Mouse (Mus musculus): ENCODE results near the gene Bcl9. TPM values are rescaled to one million over a fixed set of nuclear protein-coding genes. Genes with fewer than 3 reads are reported as not detected.
A peak's percentile ranks its signal among the peaks of the same experiment; 100 is the strongest.

Bcl9 gene
- total and polyA plus RNA-seq, 3 experiments: 1.1 to 13.5 (median 3.3) TPM

DNA sequence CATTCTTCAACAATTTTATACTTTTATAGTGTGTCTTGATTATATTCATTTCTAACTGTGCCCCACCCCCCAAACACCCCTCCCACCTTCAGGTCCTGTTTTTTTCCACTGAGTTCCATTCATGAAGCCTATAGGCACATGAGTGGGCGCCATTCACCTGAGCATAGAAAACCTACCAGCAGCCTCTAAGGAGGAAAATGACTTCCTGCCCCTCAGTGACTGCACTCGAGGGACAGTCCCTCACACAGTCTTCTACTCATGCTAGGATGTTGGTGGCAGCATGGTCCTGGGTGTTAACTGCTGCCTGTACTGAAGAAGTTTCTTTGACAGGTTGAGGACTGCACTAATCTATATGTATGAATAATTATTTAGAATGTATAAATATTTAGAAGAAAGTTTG is 30.1 kb upstream of the Bcl9 start:
- H3K9me3 ChIP-seq (replicated peaks; ENCODE audit: low read length): peaks cover 9% of the 10 kb centered on the region
- dilution Hi-C loops (cut with MboI; ENCODE audit: extremely low pct_ligation_motif_present, extremely low pct_unique_long_range_greater_than_20kb, low sequenced_read_pairs): no loop called here
- H3K27me3 ChIP-seq (replicated peaks): no peaks in the 10 kb centered on the region
- no peaks in the 10 kb centered on the region for H3K79me2 ChIP-seq (replicated peaks; ENCODE audit: control insufficient read depth, extremely low read depth, insufficient read depth, poor library complexity, severe bottlenecking)
- peak; percentile 52 for DNase-seq (ENCODE audit: extremely low read depth)
- in situ Hi-C loops (cut with MboI; ENCODE audit: low pct_ligation_motif_present, low pct_unique_long_range_greater_than_20kb, low sequenced_read_pairs): loop anchor here (25.0 kb wide), 1 partner anchor 391 kb away; the partner anchor contains the start of gene Gja8
- H3K4me1 ChIP-seq (ENCODE audit: control insufficient read depth in 1 of 2, insufficient read depth in 2 of 2): no peaks in the 10 kb centered on the region
- H3K9ac ChIP-seq (ENCODE audit: insufficient read depth, low read depth): no peak overlapping the region
- H3K4me3 ChIP-seq (replicated peaks in 1 of 3; ENCODE audit: low read depth in 2 of 3, low read length in 2 of 3, poor library complexity in 1 of 3): no peak overlapping the region
- no peaks in the 10 kb centered on the region for H3K36me3 ChIP-seq (replicated peaks in 1 of 2; ENCODE audit: control insufficient read depth in 1 of 2, insufficient read depth in 1 of 2, low read length in 1 of 2)
- H3K27ac ChIP-seq (ENCODE audit: insufficient read depth, low read depth): no peak overlapping the region
- TF ChIP-seq NRF1 (IDR thresholded peaks at IDR 0.05; ENCODE audit: low read depth, low read length) (no peak), BHLHE40 (IDR thresholded peaks at IDR 0.05; ENCODE audit: low read depth, low read length) (no peak), MEF2A (IDR thresholded peaks at IDR 0.05; ENCODE audit: borderline replicate concordance, low read depth, low read length) (no peak), KAT2A (IDR thresholded peaks at IDR 0.05; ENCODE audit: insufficient replicate concordance, low read length) (no peak), MXI1 (IDR thresholded peaks at IDR 0.05; ENCODE audit: low read depth, low read length) (no peak), USF1 (IDR thresholded peaks at IDR 0.05; ENCODE audit: low read depth, low read length) (no peak)
- no peak overlapping the region for H3K4me2 ChIP-seq (ENCODE audit: insufficient read depth, low read depth, poor library complexity, severe bottlenecking)

DNA sequence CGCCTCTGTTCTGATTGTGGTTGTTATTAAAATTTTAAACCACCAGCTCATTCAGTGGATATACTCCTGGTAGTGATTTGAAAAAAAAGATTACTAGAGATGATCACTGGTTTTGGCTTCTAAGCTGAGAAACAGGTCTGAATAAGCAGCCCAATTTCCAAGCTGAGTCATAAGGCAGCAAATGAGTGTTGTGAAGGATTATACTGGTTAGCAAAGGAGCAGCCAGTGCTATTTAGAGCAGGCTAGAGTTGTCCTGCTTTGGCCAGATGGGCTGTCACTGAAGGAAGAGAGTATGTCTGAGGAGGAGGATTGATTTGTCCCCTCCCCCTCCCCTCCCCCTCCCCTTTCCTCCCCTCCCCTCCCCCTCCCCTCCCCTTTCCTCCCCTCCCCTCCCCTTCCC is 29.6 kb upstream of the Bcl9 start:
- in situ Hi-C loops (cut with MboI; ENCODE audit: low pct_ligation_motif_present, low pct_unique_long_range_greater_than_20kb, low sequenced_read_pairs): loop anchor here (25.0 kb wide), 1 partner anchor 390 kb away; the partner anchor contains the start of gene Gja8
- no peak overlapping the region for H3K27ac ChIP-seq (ENCODE audit: insufficient read depth, low read depth)
- dilution Hi-C loops (cut with MboI; ENCODE audit: extremely low pct_ligation_motif_present, extremely low pct_unique_long_range_greater_than_20kb, low sequenced_read_pairs): no loop called here

More for the DNA sequence above, 29.6 kb upstream of the Bcl9 start:
- H3K36me3 ChIP-seq (replicated peaks in 1 of 2; ENCODE audit: control insufficient read depth in 1 of 2, insufficient read depth in 1 of 2, low read length in 1 of 2): no peaks in the 10 kb centered on the region
- no peaks in the 10 kb centered on the region for H3K4me1 ChIP-seq (ENCODE audit: control insufficient read depth in 1 of 2, insufficient read depth in 2 of 2)
- H3K9ac ChIP-seq (ENCODE audit: insufficient read depth, low read depth): no peak overlapping the region
- H3K4me2 ChIP-seq (ENCODE audit: insufficient read depth, low read depth, poor library complexity, severe bottlenecking): no peak overlapping the region
- TF ChIP-seq RAD21 (IDR thresholded peaks at IDR 0.05; ENCODE audit: low read depth, low read length): no peak
- no peak for TF ChIP-seq TBP (conservative IDR thresholded peaks at IDR 0.05; ENCODE audit: low read depth, low read length)
- no peak for TF ChIP-seq ZKSCAN1 (IDR thresholded peaks at IDR 0.05; ENCODE audit: borderline replicate concordance, low read depth, low read length)
- TF ChIP-seq POLR2A (IDR thresholded peaks at IDR 0.05; ENCODE audit: low read depth, low read length): no peak
- TF ChIP-seq MYC (IDR thresholded peaks at IDR 0.05; ENCODE audit: low read depth, low read length): no peak
- TF ChIP-seq KAT2A (IDR thresholded peaks at IDR 0.05; ENCODE audit: insufficient replicate concordance, low read length): no peak
- TF ChIP-seq POLR2AphosphoS2 (IDR thresholded peaks at IDR 0.05; ENCODE audit: low read depth, low read length): no peak
- no peak for TF ChIP-seq CTCF (conservative IDR thresholded peaks at IDR 0.05 in 1 of 2, IDR thresholded peaks at IDR 0.05 in 1 of 2; ENCODE audit: low read depth in 2 of 2, low read length in 2 of 2)
- TF ChIP-seq JUN (IDR thresholded peaks at IDR 0.05; ENCODE audit: insufficient read depth, low read depth, low read length): no peak
- no peak for TF ChIP-seq BHLHE40 (IDR thresholded peaks at IDR 0.05; ENCODE audit: low read depth, low read length)
- no peak for TF ChIP-seq USF2 (conservative IDR thresholded peaks at IDR 0.05; ENCODE audit: low read depth, low read length)
- TF ChIP-seq EP300 (IDR thresholded peaks at IDR 0.05; ENCODE audit: low read length): no peak
- TF ChIP-seq IRF4 (IDR thresholded peaks at IDR 0.05; ENCODE audit: low read depth, low read length): no peak
- no peak for TF ChIP-seq SMC3 (IDR thresholded peaks at IDR 0.05; ENCODE audit: low read depth, low read length)
- TF ChIP-seq CHD1 (IDR thresholded peaks at IDR 0.05; ENCODE audit: low read depth, low read length): no peak
- no peak for TF ChIP-seq ELF1 (IDR thresholded peaks at IDR 0.05; ENCODE audit: low read depth, low read length)
- no peak for TF ChIP-seq MAFK (IDR thresholded peaks at IDR 0.05; ENCODE audit: insufficient replicate concordance, low read length)
- no peaks in the 10 kb centered on the region for H3K27me3 ChIP-seq (replicated peaks)
- no peak for DNase-seq (ENCODE audit: extremely low read depth)
- H3K9me3 ChIP-seq (replicated peaks; ENCODE audit: low read length): peaks cover 9% of the 10 kb centered on the region
- H3K79me2 ChIP-seq (replicated peaks; ENCODE audit: control insufficient read depth, extremely low read depth, insufficient read depth, poor library complexity, severe bottlenecking): no peaks in the 10 kb centered on the region
- H3K4me3 ChIP-seq (replicated peaks in 1 of 3; ENCODE audit: low read depth in 2 of 3, low read length in 2 of 3, poor library complexity in 1 of 3): no peak overlapping the region

Measured in CH12.LX (cell line).